Mouse (Mus musculus) T-helper 2 cell (primary cell): ENCODE measurements around the gene Upb1.
"Not testable (repeated sequence)": the region's sequence is repeated elsewhere in the genome, so short reads cannot be mapped to it uniquely, and the experiment has no call there.

Source experiments
- in situ Hi-C: fragments of 300-600 bp; cut with MboI, MseI; formaldehyde crosslinking; loops from one replicate; pipeline ENCODE4 v1.15.1; 2025; ENCODE audit warnings: high pct_unique_total_duplicates

Upb1 gene

GRCm38 (mm10) chr10:75400958-75401357, at the start of gene Upb1:
TSS of gene Upb1 (plus strand) at chr10:75401115.
- in situ Hi-C loops = no loop called here

- in situ Hi-C loops = no loop called here
These were observed 48.4 kb upstream of the Upb1 start for GRCm38 (mm10) chr10:75352541-75352940.

- in situ Hi-C loops = not testable (repeated sequence)
These were observed 47.1 kb upstream of the Upb1 start for GRCm38 (mm10) chr10:75353838-75354241.

- in situ Hi-C loops = no loop called here
These were observed 45.6 kb upstream of the Upb1 start for GRCm38 (mm10) chr10:75355341-75355740.

GRCm38 (mm10) chr10:75364214-75364690, 36.7 kb upstream of the Upb1 start:
- in situ Hi-C loops = not testable (repeated sequence)

- in situ Hi-C loops = no loop called here
These were observed 36.1 kb upstream of the Upb1 start for GRCm38 (mm10) chr10:75364796-75365195.

GRCm38 (mm10) chr10:75365231-75365633, 35.7 kb upstream of the Upb1 start:
- in situ Hi-C loops = no loop called here

GRCm38 (mm10) chr10:75373655-75374351, 27.1 kb upstream of the Upb1 start:
- in situ Hi-C loops = loop anchor here (5.0 kb wide), 1 partner anchor 83 kb away; no protein-coding TSS in a partner anchor

GRCm38 (mm10) chr10:75378688-75379087, 22.2 kb upstream of the Upb1 start:
- in situ Hi-C loops = no loop called here

- in situ Hi-C loops = no loop called here
These were observed 10.8 kb upstream of the Upb1 start for GRCm38 (mm10) chr10:75390156-75390555.

GRCm38 (mm10) chr10:75390832-75391231, 10.1 kb upstream of the Upb1 start:
- in situ Hi-C loops = no loop called here

- in situ Hi-C loops = no loop called here
These were observed 6.1 kb upstream of the Upb1 start for GRCm38 (mm10) chr10:75394796-75395195.

- in situ Hi-C loops = no loop called here
These were observed 3.9 kb upstream of the Upb1 start for GRCm38 (mm10) chr10:75396966-75397365.

- in situ Hi-C loops = no loop called here
These were observed 5.0 kb downstream of the Upb1 start for GRCm38 (mm10) chr10:75405916-75406315.

- in situ Hi-C loops = no loop called here
These were observed 5.8 kb downstream of the Upb1 start for GRCm38 (mm10) chr10:75406755-75407154.

- in situ Hi-C loops = no loop called here
These were observed 6.8 kb downstream of the Upb1 start for GRCm38 (mm10) chr10:75407741-75408140.

- in situ Hi-C loops = not testable (repeated sequence)
These were observed 10.6 kb downstream of the Upb1 start for GRCm38 (mm10) chr10:75411343-75412113.

GRCm38 (mm10) chr10:75412114-75413103, 11.5 kb downstream of the Upb1 start:
- in situ Hi-C loops = no loop called here

GRCm38 (mm10) chr10:75414925-75415324, 14.0 kb downstream of the Upb1 start:
- in situ Hi-C loops = no loop called here

- in situ Hi-C loops = no loop called here
These were observed 16.6 kb downstream of the Upb1 start for GRCm38 (mm10) chr10:75417363-75418042.

- in situ Hi-C loops = no loop called here
These were observed 17.8 kb downstream of the Upb1 start for GRCm38 (mm10) chr10:75418747-75419146.
